Mouse (Mus musculus): ENCODE data around the gene Crxos. TPM values are rescaled to one million over a fixed set of nuclear protein-coding genes. Genes with fewer than 3 reads are reported as not detected.

Gene Crxos
- 0.03 TPM in 1 of 2 replicates, not detected in the other for polyA plus RNA-seq (2012)

DNA sequence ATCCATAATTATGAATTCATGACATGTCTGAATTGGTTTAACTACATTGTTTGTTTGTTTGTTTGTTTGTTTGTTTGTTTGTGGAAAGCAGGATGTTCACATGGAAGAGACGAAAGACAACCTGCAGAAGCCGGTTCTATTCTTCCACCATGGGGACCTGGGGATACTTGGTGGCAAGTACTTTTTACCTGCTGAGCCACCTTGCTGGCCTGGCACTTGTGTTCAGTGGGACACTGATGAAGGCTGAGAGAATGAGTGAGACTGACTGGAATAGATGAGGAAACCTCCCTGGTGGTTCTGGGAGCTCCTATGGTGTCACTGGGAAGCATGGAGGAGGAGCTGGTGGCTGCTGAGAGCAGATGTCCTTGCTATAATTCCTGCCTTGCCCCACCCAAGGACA, at the start of gene Crxos:
Crxos (plus strand) TSS at position 301 of the 400 bp plus-strand sequence.
- H3K4me1 ChIP-seq (ENCODE audit: control insufficient read depth), result no peaks in the 10 kb centered on the region; the same call in 1 of the 2 replicates
- TF ChIP-seq TAL1 (IDR thresholded peaks at IDR 0.05; ENCODE audit: low read length) (no peak), GATA1 (IDR thresholded peaks at IDR 0.05; ENCODE audit: low read length) (no peak)
- no peaks in the 10 kb centered on the region for H3K9me3 ChIP-seq (ENCODE audit: control insufficient read depth, low read length)
- H3K36me3 ChIP-seq (ENCODE audit: control insufficient read depth), result no peaks in the 10 kb centered on the region
- no peak within 1 kb of the TSS for H3K4me3 ChIP-seq (replicated peaks)
- no peaks in the 10 kb centered on the region for H3K27me3 ChIP-seq (ENCODE audit: control insufficient read depth)

DNA sequence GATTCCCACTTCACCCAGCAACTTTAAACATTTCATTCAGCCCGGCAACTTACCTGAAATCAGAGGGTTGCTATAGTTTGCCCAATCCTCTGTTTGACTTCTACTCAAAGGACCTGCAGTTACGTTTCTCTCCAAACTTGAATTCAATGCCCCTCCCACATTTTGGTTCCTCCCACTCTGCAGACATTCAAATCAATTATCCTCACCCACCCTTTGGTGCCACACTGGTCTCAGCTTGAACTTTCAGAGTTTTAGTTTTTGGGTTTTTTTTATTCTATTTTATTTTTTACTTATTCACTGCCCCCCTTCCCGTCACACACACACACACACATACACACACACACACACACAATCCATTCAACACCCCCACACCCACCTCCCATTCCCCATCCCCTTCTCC, 42.8 kb upstream of the Crxos start, which contains the start of gene Obox6:
Obox6 (minus strand) TSS at position 101 of the 400 bp plus-strand sequence.
- no peaks in the 10 kb centered on the region for H3K36me3 ChIP-seq (ENCODE audit: control insufficient read depth)
- H3K4me3 ChIP-seq (replicated peaks), result no peak within 1 kb of the TSS
- peaks cover 5% of the 10 kb centered on the region for H3K9me3 ChIP-seq (ENCODE audit: control insufficient read depth, low read length)
- TF ChIP-seq GATA1 (IDR thresholded peaks at IDR 0.05; ENCODE audit: low read length), result no peak
- TF ChIP-seq TAL1 (IDR thresholded peaks at IDR 0.05; ENCODE audit: low read length), result no peak
- no peaks in the 10 kb centered on the region for H3K4me1 ChIP-seq (ENCODE audit: control insufficient read depth)
- H3K27me3 ChIP-seq (ENCODE audit: control insufficient read depth), result no peaks in the 10 kb centered on the region

- no peak overlapping the region for H3K4me3 ChIP-seq (replicated peaks)
- no peaks in the 10 kb centered on the region for H3K4me1 ChIP-seq (ENCODE audit: control insufficient read depth)
- H3K36me3 ChIP-seq (ENCODE audit: control insufficient read depth), result no peaks in the 10 kb centered on the region
- H3K27me3 ChIP-seq (ENCODE audit: control insufficient read depth), result no peaks in the 10 kb centered on the region
- H3K9me3 ChIP-seq (ENCODE audit: control insufficient read depth, low read length), result no peaks in the 10 kb centered on the region
- TF ChIP-seq GATA1 (IDR thresholded peaks at IDR 0.05; ENCODE audit: low read length) (no peak), TAL1 (IDR thresholded peaks at IDR 0.05; ENCODE audit: low read length) (no peak)
Measured at GRCm38 (mm10) chr7:15859657-15860056, 22.8 kb upstream of the Crxos start.

- Histone ChIP-seq H3K27me3 (ENCODE audit: control insufficient read depth) (no peaks in the 10 kb centered on the region), H3K36me3 (ENCODE audit: control insufficient read depth) (no peaks in the 10 kb centered on the region), H3K9me3 (ENCODE audit: control insufficient read depth, low read length) (no peaks in the 10 kb centered on the region; the same call in 1 of the 2 replicates), H3K4me3 (replicated peaks) (no peak overlapping the region), H3K4me1 (ENCODE audit: control insufficient read depth) (no peaks in the 10 kb centered on the region)
- no peak for TF ChIP-seq GATA1 (IDR thresholded peaks at IDR 0.05; ENCODE audit: low read length)
- no peak for TF ChIP-seq TAL1 (IDR thresholded peaks at IDR 0.05; ENCODE audit: low read length)
Measured at GRCm38 (mm10) chr7:15864104-15864503, 18.3 kb upstream of the Crxos start.

DNA sequence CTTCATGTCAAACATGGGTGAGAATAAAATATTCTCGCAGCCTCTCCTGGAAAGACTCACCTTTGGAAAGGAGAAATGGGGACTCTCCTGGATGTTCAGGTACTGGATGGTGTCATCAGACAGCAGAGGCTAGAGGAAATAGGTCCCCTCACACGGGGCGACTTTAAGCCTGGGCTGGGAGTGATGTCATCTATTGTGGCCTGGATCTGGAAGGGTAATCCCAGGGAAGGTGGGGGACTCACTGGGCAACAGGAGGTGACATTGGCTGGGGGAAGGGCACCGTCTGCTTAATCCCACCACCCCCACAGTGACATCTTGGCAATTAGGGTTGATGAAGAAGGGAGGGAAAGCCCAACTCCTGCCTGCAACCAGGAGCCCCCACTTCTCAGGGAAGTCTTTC, 2.7 kb upstream of the Crxos start, which contains the start of gene Crx:
Crx (minus strand) TSS at position 213 of the 400 bp plus-strand sequence.
- H3K4me1 ChIP-seq (ENCODE audit: control insufficient read depth), result no peaks in the 10 kb centered on the region; the same call in 1 of the 2 replicates
- no peaks in the 10 kb centered on the region for H3K9me3 ChIP-seq (ENCODE audit: control insufficient read depth, low read length)
- TF ChIP-seq GATA1 (IDR thresholded peaks at IDR 0.05; ENCODE audit: low read length) (no peak), TAL1 (IDR thresholded peaks at IDR 0.05; ENCODE audit: low read length) (no peak)
- no peaks in the 10 kb centered on the region for H3K27me3 ChIP-seq (ENCODE audit: control insufficient read depth)
- no peaks in the 10 kb centered on the region for H3K36me3 ChIP-seq (ENCODE audit: control insufficient read depth)
- no peak within 1 kb of the TSS for H3K4me3 ChIP-seq (replicated peaks)

DNA sequence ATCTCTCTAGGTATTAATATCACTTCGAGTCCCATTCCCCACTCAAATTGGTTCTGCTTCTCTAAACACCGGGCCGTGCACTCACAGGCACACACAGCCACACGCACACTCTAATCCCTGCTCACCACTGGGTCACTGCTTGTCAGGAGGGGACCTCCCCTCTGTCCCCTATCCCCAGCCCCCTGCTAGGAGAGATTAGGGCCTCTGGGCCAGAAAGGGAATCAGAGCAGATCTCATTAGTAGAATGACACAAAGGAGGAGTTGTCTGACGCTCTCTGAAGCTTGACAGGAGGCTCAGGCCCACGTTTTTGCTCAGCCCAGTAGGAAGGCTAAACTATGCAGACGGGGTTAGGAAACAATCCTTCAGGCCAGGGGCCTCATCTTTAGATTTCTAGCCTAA, 1.0 kb upstream of the Crxos start:
- TF ChIP-seq TAL1 (IDR thresholded peaks at IDR 0.05; ENCODE audit: low read length) (no peak), GATA1 (IDR thresholded peaks at IDR 0.05; ENCODE audit: low read length) (no peak)
- no peaks in the 10 kb centered on the region; the same call in 1 of the 2 replicates for H3K4me1 ChIP-seq (ENCODE audit: control insufficient read depth)
- H3K27me3 ChIP-seq (ENCODE audit: control insufficient read depth), result no peaks in the 10 kb centered on the region
- H3K4me3 ChIP-seq (replicated peaks), result no peak overlapping the region
- H3K9me3 ChIP-seq (ENCODE audit: control insufficient read depth, low read length), result no peaks in the 10 kb centered on the region
- H3K36me3 ChIP-seq (ENCODE audit: control insufficient read depth), result no peaks in the 10 kb centered on the region

GRCm38 (mm10) chr7:15881831-15882230, 586 bp upstream of the Crxos start:
- TF ChIP-seq TAL1 (IDR thresholded peaks at IDR 0.05; ENCODE audit: low read length), result no peak
- no peak for TF ChIP-seq GATA1 (IDR thresholded peaks at IDR 0.05; ENCODE audit: low read length)
- no peaks in the 10 kb centered on the region for H3K9me3 ChIP-seq (ENCODE audit: control insufficient read depth, low read length)
- no peak overlapping the region for H3K4me3 ChIP-seq (replicated peaks)
- H3K4me1 ChIP-seq (ENCODE audit: control insufficient read depth), result no peaks in the 10 kb centered on the region; the same call in 1 of the 2 replicates
- H3K36me3 ChIP-seq (ENCODE audit: control insufficient read depth), result no peaks in the 10 kb centered on the region
- no peaks in the 10 kb centered on the region for H3K27me3 ChIP-seq (ENCODE audit: control insufficient read depth)

- no peak overlapping the region for H3K4me3 ChIP-seq (replicated peaks)
- no peaks in the 10 kb centered on the region for H3K36me3 ChIP-seq (ENCODE audit: control insufficient read depth)
- no peaks in the 10 kb centered on the region for H3K27me3 ChIP-seq (ENCODE audit: control insufficient read depth)
- TF ChIP-seq GATA1 (IDR thresholded peaks at IDR 0.05; ENCODE audit: low read length), result no peak
- TF ChIP-seq TAL1 (IDR thresholded peaks at IDR 0.05; ENCODE audit: low read length), result no peak
- no peaks in the 10 kb centered on the region for H3K9me3 ChIP-seq (ENCODE audit: control insufficient read depth, low read length)
- no peaks in the 10 kb centered on the region; the same call in 1 of the 2 replicates for H3K4me1 ChIP-seq (ENCODE audit: control insufficient read depth)
Measured at GRCm38 (mm10) chr7:15884127-15884526, 1.7 kb downstream of the Crxos start.

- Histone ChIP-seq H3K9me3 (ENCODE audit: control insufficient read depth, low read length) (no peaks in the 10 kb centered on the region), H3K36me3 (ENCODE audit: control insufficient read depth) (no peaks in the 10 kb centered on the region), H3K4me1 (ENCODE audit: control insufficient read depth) (no peaks in the 10 kb centered on the region), H3K27me3 (ENCODE audit: control insufficient read depth) (no peaks in the 10 kb centered on the region), H3K4me3 (replicated peaks) (no peak overlapping the region)
- TF ChIP-seq GATA1 (IDR thresholded peaks at IDR 0.05; ENCODE audit: low read length), result no peak
- TF ChIP-seq TAL1 (IDR thresholded peaks at IDR 0.05; ENCODE audit: low read length), result no peak
Measured at GRCm38 (mm10) chr7:15894251-15894650, 11.8 kb downstream of the Crxos start.

All from erythroblast, embryonic 14.5 days (primary cell).